Mouse (Mus musculus): Measurements from ENCODE around the gene Serpinb9b. TPM values are rescaled to one million over a fixed set of nuclear protein-coding genes. Genes with fewer than 3 reads are reported as not detected.

Serpinb9b gene
- polyA plus RNA-seq (2015; fragmentation: Nextera tagmentation; extraction: Ambion mirVana): 0.49 and 0.62 TPM in 2 replicates

- no peak for ATAC-seq (ENCODE audit: insufficient number of reproducible peaks, low FRiP score, low TSS enrichment, low read depth)
- H3K4me3 ChIP-seq: no peak within 1 kb of the TSS
- H3K4me1 ChIP-seq: no peaks in the 10 kb centered on the region
- H3K9me3 ChIP-seq: no peaks in the 10 kb centered on the region
- no peaks in the 10 kb centered on the region for H3K27me3 ChIP-seq
- no peak within 1 kb of the TSS for H3K9ac ChIP-seq
- 75% methylated on average over 2 of the region's 2 CpGs for WGBS
- H3K36me3 ChIP-seq: no peaks in the 10 kb centered on the region
- H3K4me2 ChIP-seq: no peak within 1 kb of the TSS
- no peak within 1 kb of the TSS for H3K27ac ChIP-seq
These were observed at the start of gene Serpinb9b for GRCm38 (mm10) chr13:33027244-33027643. Serpinb9b (plus strand) TSS chr13:33027416.

- Histone ChIP-seq H3K4me3 (no peak overlapping the region), H3K9me3 (no peaks in the 10 kb centered on the region), H3K36me3 (no peaks in the 10 kb centered on the region), H3K27me3 (no peaks in the 10 kb centered on the region), H3K4me1 (no peaks in the 10 kb centered on the region), H3K9ac (no peak overlapping the region), H3K4me2 (no peak overlapping the region), H3K27ac (no peak overlapping the region)
- no peak for ATAC-seq (ENCODE audit: insufficient number of reproducible peaks, low FRiP score, low TSS enrichment, low read depth)
- WGBS: 82% methylated on average over 4 of the region's 4 CpGs
These were observed 44.6 kb upstream of the Serpinb9b start for GRCm38 (mm10) chr13:32982556-32983042.

- Histone ChIP-seq H3K4me2 (no peak overlapping the region), H3K9ac (no peak overlapping the region), H3K27me3 (no peaks in the 10 kb centered on the region), H3K9me3 (no peaks in the 10 kb centered on the region), H3K4me3 (no peak overlapping the region), H3K27ac (no peak overlapping the region), H3K4me1 (no peaks in the 10 kb centered on the region), H3K36me3 (no peaks in the 10 kb centered on the region)
- no peak for ATAC-seq (ENCODE audit: insufficient number of reproducible peaks, low FRiP score, low TSS enrichment, low read depth)
These were observed 41.0 kb upstream of the Serpinb9b start for GRCm38 (mm10) chr13:32986256-32986655.

GRCm38 (mm10) chr13:32993152-32993893 is 33.9 kb upstream of the Serpinb9b start:
- WGBS: 56% methylated on average over 10 of the region's 10 CpGs
- Histone ChIP-seq H3K27me3 (no peaks in the 10 kb centered on the region), H3K9me3 (no peaks in the 10 kb centered on the region), H3K9ac (no peak overlapping the region), H3K27ac (no peak overlapping the region), H3K4me3 (no peak overlapping the region), H3K4me1 (0 out of 2 replicates have a peak, but pooled peaks cover 3% of the 10 kb centered on the region), H3K36me3 (no peaks in the 10 kb centered on the region), H3K4me2 (no peak overlapping the region)
- no peak for ATAC-seq (ENCODE audit: insufficient number of reproducible peaks, low FRiP score, low TSS enrichment, low read depth)

- no peak for ATAC-seq (ENCODE audit: insufficient number of reproducible peaks, low FRiP score, low TSS enrichment, low read depth)
These were observed 33.3 kb upstream of the Serpinb9b start for GRCm38 (mm10) chr13:32993894-32994242.

GRCm38 (mm10) chr13:32995051-32995450 is 32.2 kb upstream of the Serpinb9b start:
- no peaks in the 10 kb centered on the region for H3K9me3 ChIP-seq

More at GRCm38 (mm10) chr13:32993894-32994242, 33.3 kb upstream of the Serpinb9b start:
- Histone ChIP-seq H3K27me3 (no peaks in the 10 kb centered on the region), H3K4me1 (0 out of 2 replicates have a peak, but pooled peaks cover 3% of the 10 kb centered on the region), H3K9ac (no peak overlapping the region), H3K4me3 (no peak overlapping the region), H3K4me2 (no peak overlapping the region), H3K36me3 (no peaks in the 10 kb centered on the region), H3K9me3 (no peaks in the 10 kb centered on the region), H3K27ac (no peak overlapping the region)
- WGBS: 85% methylated on average over 2 of the region's 2 CpGs

GRCm38 (mm10) chr13:33001341-33001740 is 25.9 kb upstream of the Serpinb9b start:
- Histone ChIP-seq H3K27ac (no peak overlapping the region), H3K36me3 (no peaks in the 10 kb centered on the region), H3K27me3 (no peaks in the 10 kb centered on the region), H3K4me2 (no peak overlapping the region), H3K4me3 (no peak overlapping the region), H3K9ac (no peak overlapping the region), H3K9me3 (no peaks in the 10 kb centered on the region), H3K4me1 (peaks cover 12% of the 10 kb centered on the region)
- ATAC-seq (ENCODE audit: insufficient number of reproducible peaks, low FRiP score, low TSS enrichment, low read depth): no peak
- WGBS: 90% methylated on average over 5 of the region's 5 CpGs

More at GRCm38 (mm10) chr13:32995051-32995450, 32.2 kb upstream of the Serpinb9b start:
- Histone ChIP-seq H3K4me2 (no peak overlapping the region), H3K4me1 (0 out of 2 replicates have a peak, but pooled peaks cover 3% of the 10 kb centered on the region), H3K9ac (no peak overlapping the region), H3K27ac (no peak overlapping the region), H3K27me3 (no peaks in the 10 kb centered on the region), H3K4me3 (no peak overlapping the region), H3K36me3 (no peaks in the 10 kb centered on the region)
- WGBS: 81% methylated on average over 4 of the region's 4 CpGs
- ATAC-seq (ENCODE audit: insufficient number of reproducible peaks, low FRiP score, low TSS enrichment, low read depth): no peak

- no peaks in the 10 kb centered on the region for H3K36me3 ChIP-seq
- H3K27ac ChIP-seq: peak within 1 kb of the TSS; percentile 60
- 88% methylated on average over 3 of the region's 3 CpGs for WGBS
These were observed 24.3 kb upstream of the Serpinb9b start, which contains the start of gene Serpinb9 for GRCm38 (mm10) chr13:33002950-33003349. Serpinb9 (plus strand) TSS chr13:33003250.

GRCm38 (mm10) chr13:33003523-33004413 is 23.4 kb upstream of the Serpinb9b start:
- H3K4me3 ChIP-seq: peak overlapping the region; percentile 38
- no peaks in the 10 kb centered on the region for H3K9me3 ChIP-seq
- 0 out of 2 replicates have a peak, but pooled peaks have one; percentile 21 for ATAC-seq (ENCODE audit: insufficient number of reproducible peaks, low FRiP score, low TSS enrichment, low read depth)
- H3K27ac ChIP-seq: peak overlapping the region; percentile 60
- 55% methylated on average over 9 of the region's 9 CpGs for WGBS
- H3K4me1 ChIP-seq: peaks cover 12% of the 10 kb centered on the region
- peak overlapping the region; percentile 41; the same call in 1 of the 2 replicates for H3K9ac ChIP-seq
- no peaks in the 10 kb centered on the region for H3K27me3 ChIP-seq
- peak overlapping the region; percentile 52 for H3K4me2 ChIP-seq
- H3K36me3 ChIP-seq: no peaks in the 10 kb centered on the region

More at GRCm38 (mm10) chr13:33002950-33003349, 24.3 kb upstream of the Serpinb9b start, which contains the start of gene Serpinb9:
- Histone ChIP-seq H3K27me3 (no peaks in the 10 kb centered on the region), H3K9me3 (no peaks in the 10 kb centered on the region), H3K4me2 (peak within 1 kb of the TSS; percentile 52), H3K4me3 (peak within 1 kb of the TSS; percentile 38), H3K4me1 (peaks cover 12% of the 10 kb centered on the region), H3K9ac (no peak within 1 kb of the TSS)
- ATAC-seq (ENCODE audit: insufficient number of reproducible peaks, low FRiP score, low TSS enrichment, low read depth): no peak

- H3K4me3 ChIP-seq: peak overlapping the region; percentile 38
- H3K27me3 ChIP-seq: no peaks in the 10 kb centered on the region
- peak overlapping the region; percentile 41 for H3K9ac ChIP-seq
These were observed 22.7 kb upstream of the Serpinb9b start for GRCm38 (mm10) chr13:33004414-33005105.

GRCm38 (mm10) chr13:33005501-33006075 is 21.6 kb upstream of the Serpinb9b start:
- Histone ChIP-seq H3K27me3 (no peaks in the 10 kb centered on the region), H3K27ac (no peak overlapping the region), H3K4me2 (no peak overlapping the region), H3K36me3 (no peaks in the 10 kb centered on the region), H3K4me1 (peaks cover 12% of the 10 kb centered on the region), H3K9ac (no peak overlapping the region), H3K4me3 (no peak overlapping the region), H3K9me3 (no peaks in the 10 kb centered on the region)
- ATAC-seq (ENCODE audit: insufficient number of reproducible peaks, low FRiP score, low TSS enrichment, low read depth): no peak
- WGBS: 56% methylated on average over 2 of the region's 2 CpGs

More at GRCm38 (mm10) chr13:33004414-33005105, 22.7 kb upstream of the Serpinb9b start:
- Histone ChIP-seq H3K9me3 (no peaks in the 10 kb centered on the region), H3K4me2 (peak overlapping the region; percentile 52), H3K36me3 (no peaks in the 10 kb centered on the region), H3K4me1 (peaks cover 12% of the 10 kb centered on the region), H3K27ac (peak overlapping the region; percentile 60)
- peak; percentile 86 for ATAC-seq (ENCODE audit: insufficient number of reproducible peaks, low FRiP score, low TSS enrichment, low read depth)
- WGBS: 8% methylated on average over 12 of the region's 12 CpGs

All from limb, embryonic 15.5 days (tissue).